Mouse (Mus musculus) left cerebral cortex, postnatal 36 days (tissue): Measurements from ENCODE around the gene Ttc29. TPM values are rescaled to one million over a fixed set of nuclear protein-coding genes. Genes with fewer than 3 reads are reported as not detected.

Experiments
- DNase-seq, 2 experiments: peaks; one replicate each; pipeline ENCODE4 v3.0.0; 2021 to 2022; ENCODE audit warnings: low spot score in 2 of 2, mixed read lengths in 1 of 2
- intact Hi-C: fragments of 180-260 bp; cut with DNase I; formaldehyde crosslinking; loops from one replicate; pipeline ENCODE4 v1.15.1; 2025
- total RNA-seq, 2 experiments: library from RNA; stranded (reverse); gene quantifications; 2 replicates each; pipeline ENCODE4 v1.2.3; 2021

Ttc29 gene
- total RNA-seq, 2 experiments from 2014 or later, result 0.74 TPM; not detected in 1

DNA sequence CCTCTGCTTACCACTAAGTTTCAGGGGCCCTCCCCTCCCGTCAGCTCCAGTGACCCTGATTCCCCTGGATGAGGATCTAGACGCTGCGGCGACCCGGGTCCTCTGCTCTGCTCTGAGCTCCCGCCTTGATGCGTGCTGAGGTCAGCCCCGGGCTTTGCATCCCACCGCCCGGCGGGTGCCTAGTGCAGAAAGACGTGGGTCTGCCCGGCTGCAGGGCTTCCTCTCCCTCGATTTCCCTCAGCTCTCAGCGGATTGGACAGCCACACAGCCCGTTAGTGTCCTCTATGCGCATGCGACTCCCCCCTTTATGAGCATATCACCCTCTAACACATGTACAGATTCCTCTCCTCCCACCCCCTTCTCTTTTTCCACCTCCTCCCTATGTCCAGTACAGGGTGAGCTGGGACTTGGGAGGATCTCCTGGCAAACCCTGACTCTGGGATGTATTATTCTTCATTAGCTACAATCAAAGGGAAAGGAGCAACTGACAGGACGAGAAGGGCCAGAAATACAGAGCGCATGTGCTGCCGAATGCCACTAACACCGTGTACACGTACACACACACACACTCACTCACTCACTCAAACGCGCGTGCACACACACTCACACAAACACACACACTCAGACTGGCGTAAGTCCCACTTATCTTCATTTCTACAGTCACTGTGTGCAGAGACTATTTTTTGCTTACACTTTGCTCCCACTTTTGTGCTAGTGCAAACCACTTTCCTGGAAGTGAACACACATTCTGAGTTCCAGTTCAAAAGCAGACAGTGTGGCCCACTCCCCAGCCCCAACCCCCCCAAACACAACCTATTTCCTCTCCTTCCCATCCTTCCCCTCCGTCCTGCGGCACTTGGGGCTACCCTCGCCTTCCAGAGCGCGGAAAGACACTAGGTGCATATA is 224.3 kb downstream of the Ttc29 start:
- intact Hi-C loops, result loop anchor here (5.0 to 10.0 kb wide), 3 partner anchors 70 to 373 kb away; partner anchors contain the start of genes Rbmxl1 and Slc10a7
- no peak for DNase-seq

GRCm38 (mm10) chr8:78438121-78438520 is 225.0 kb downstream of the Ttc29 start:
- DNase-seq, result no peak
- intact Hi-C loops, result loop anchor here (5.0 to 10.0 kb wide), 3 partner anchors 69 to 373 kb away; partner anchors contain the start of genes Rbmxl1 and Slc10a7

DNA sequence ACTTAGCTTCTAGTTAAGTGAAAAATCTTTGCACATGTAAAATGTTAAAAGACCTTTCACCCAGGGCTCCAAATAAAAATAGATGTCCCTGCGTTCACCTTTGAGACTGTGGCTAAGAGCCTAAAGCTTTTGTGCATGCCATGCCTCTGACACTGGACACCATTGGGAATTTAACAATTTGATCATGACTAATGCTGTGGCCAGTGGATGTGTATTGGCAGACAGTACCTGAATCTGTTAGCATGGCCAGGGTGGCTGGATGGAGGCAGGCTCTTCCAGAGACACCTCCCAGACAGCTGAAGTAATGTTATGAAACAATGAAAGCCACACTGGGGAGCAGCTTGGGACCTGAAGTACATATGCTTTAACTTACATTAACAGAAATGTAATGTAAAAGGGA is 229.7 kb downstream of the Ttc29 start:
- intact Hi-C loops, result no loop called here
- no peak for DNase-seq

Other genes starting within 250 kb of the Ttc29 start
- gene Pou4f2, start 223.3 kb downstream of the Ttc29 start, total RNA-seq, result not detected